ENCODE assay signal across 21 mouse cellular contexts in the genomic region with DNA sequence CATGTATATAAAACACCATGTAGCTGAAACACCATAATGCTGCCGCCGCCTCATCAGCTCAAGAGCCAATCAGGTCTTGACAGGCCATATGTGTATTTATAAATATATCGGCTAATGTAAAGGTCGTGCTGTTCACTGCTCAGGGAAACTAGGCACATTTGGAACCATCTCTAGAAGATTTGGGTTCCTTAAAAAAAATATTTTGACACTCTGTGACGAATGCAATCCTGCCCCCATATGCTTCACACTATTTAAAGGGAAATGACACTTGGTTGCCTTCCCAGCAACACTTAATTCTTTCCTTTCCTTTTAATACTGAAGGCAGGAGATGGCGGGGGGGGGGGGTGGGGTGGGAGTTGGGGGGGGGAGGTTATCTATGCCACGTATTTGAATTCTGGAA.
A peak's percentile ranks its signal among the peaks of the same experiment; 100 is the strongest.
DNase-seq lines count a peak whose midpoint lies in the region; ATAC-seq and TF ChIP-seq lines count a peak whose summit lies in the region.
"Had no signal": no experiment of that assay in that cellular context is flagged by ENCODE, and none has a peak within 500 bp of the region (broad histone marks: within the 10 kb centered on the region; RNA-seq: fewer than 3 reads in every experiment).

No protein-coding gene starts in this region.

- H3K27ac ChIP-seq in forebrain, embryonic 14.5 days (ENCODE audit: low read depth, low read length) = no peak overlapping the region
- no peak overlapping the region for H3K27ac ChIP-seq in forebrain, embryonic 10.5 days
- no peak overlapping the region for H3K27ac ChIP-seq in forebrain, embryonic 16.5 days (ENCODE audit: low read length)
- no peak overlapping the region for H3K27ac ChIP-seq in forebrain, embryonic 12.5 days
- H3K27ac ChIP-seq in stomach, embryonic 14.5 days (ENCODE audit: low read length) = no peak overlapping the region
- no peak overlapping the region for H3K27ac ChIP-seq in stomach, postnatal 0 days (replicated peaks)
- H3K27ac ChIP-seq in stomach, embryonic 16.5 days (ENCODE audit: low read length) = no peak overlapping the region
- H3K27ac ChIP-seq: embryonic facial prominence, embryonic 13.5 days; embryonic facial prominence, embryonic 15.5 days had no signal

- ATAC-seq in forebrain, embryonic 14.5 days = peak; percentile 47; the same call in 1 of the 2 replicates
- ATAC-seq in forebrain, embryonic 16.5 days = peak; percentile 41
- ATAC-seq in forebrain, embryonic 12.5 days (ENCODE audit: low FRiP score) = no peak
- ATAC-seq in stomach, embryonic 14.5 days (ENCODE audit: insufficient number of reproducible peaks, insufficient read depth, low FRiP score, low read depth) = 0 out of 2 replicates have a peak, but pooled peaks have one; percentile 4
- ATAC-seq in stomach, postnatal 0 days (ENCODE audit: low FRiP score, low TSS enrichment) = no peak
- ATAC-seq in stomach, embryonic 16.5 days (ENCODE audit: insufficient read depth, low FRiP score) = no peak

- DNase-seq in forebrain, embryonic 14.5 days (ENCODE audit: low spot score) = peak; percentile 88
- no peak for DNase-seq in forebrain, embryonic 10.5 days (ENCODE audit: extremely low spot score, low spot score)
- DNase-seq in stomach, postnatal 0 days (ENCODE audit: low spot score) = no peak
- no peak for DNase-seq in adrenal gland, postnatal 10 days
- DNase-seq: adrenal gland, adult 2 months; adrenal gland, postnatal 14 days; adrenal gland, postnatal 36 days; cerebellum, adult 11 months; cerebellum, adult 18-20 months; cerebellum, adult 8-10 months; cerebellum, adult 9-11 months; cerebellum, postnatal 14 days; cerebellum, postnatal 36 days; embryo, embryonic 11 days had no signal

- no peak overlapping the region for H3K4me3 ChIP-seq in forebrain, embryonic 14.5 days (ENCODE audit: low read depth, low read length)
- H3K4me3 ChIP-seq in forebrain, embryonic 10.5 days = no peak overlapping the region
- no peak overlapping the region for H3K4me3 ChIP-seq in forebrain, embryonic 16.5 days (replicated peaks; ENCODE audit: low read length)
- H3K4me3 ChIP-seq in forebrain, embryonic 12.5 days (replicated peaks) = no peak overlapping the region
- no peak overlapping the region for H3K4me3 ChIP-seq in stomach, embryonic 14.5 days (ENCODE audit: low read depth, low read length)
- H3K4me3 ChIP-seq in stomach, postnatal 0 days (ENCODE audit: low read depth, low read length) = no peak overlapping the region
- H3K4me3 ChIP-seq in stomach, embryonic 16.5 days (replicated peaks; ENCODE audit: low read length) = no peak overlapping the region
- H3K4me3 ChIP-seq: embryonic facial prominence, embryonic 13.5 days; embryonic facial prominence, embryonic 15.5 days; erythroblast, embryonic 14.5 days had no signal

- no peaks in the 10 kb centered on the region for H3K9me3 ChIP-seq in forebrain, embryonic 14.5 days (replicated peaks; ENCODE audit: control insufficient read depth, low read length)
- H3K9me3 ChIP-seq in forebrain, embryonic 10.5 days = no peaks in the 10 kb centered on the region
- H3K9me3 ChIP-seq in forebrain, embryonic 16.5 days (ENCODE audit: control insufficient read depth, low read length) = no peaks in the 10 kb centered on the region
- no peaks in the 10 kb centered on the region for H3K9me3 ChIP-seq in forebrain, embryonic 12.5 days
- no peaks in the 10 kb centered on the region for H3K9me3 ChIP-seq in stomach, embryonic 14.5 days (ENCODE audit: control insufficient read depth, low read depth, low read length)
- no peaks in the 10 kb centered on the region for H3K9me3 ChIP-seq in stomach, postnatal 0 days (ENCODE audit: control insufficient read depth, low read length)
- H3K9me3 ChIP-seq in stomach, embryonic 16.5 days (replicated peaks; ENCODE audit: control insufficient read depth, low read length) = no peaks in the 10 kb centered on the region
- H3K9me3 ChIP-seq: embryonic facial prominence, embryonic 13.5 days; embryonic facial prominence, embryonic 15.5 days had no signal

- no peak overlapping the region for H3K4me2 ChIP-seq in forebrain, embryonic 14.5 days (ENCODE audit: low read length)
- no peak overlapping the region for H3K4me2 ChIP-seq in forebrain, embryonic 16.5 days (ENCODE audit: low read length)
- H3K4me2 ChIP-seq in forebrain, embryonic 12.5 days = no peak overlapping the region
- H3K4me2 ChIP-seq in stomach, embryonic 14.5 days (replicated peaks; ENCODE audit: low read depth, low read length) = no peak overlapping the region
- no peak overlapping the region for H3K4me2 ChIP-seq in stomach, postnatal 0 days (replicated peaks; ENCODE audit: low read depth)
- peak overlapping the region; percentile 11; the same call in 1 of the 2 replicates for H3K4me2 ChIP-seq in stomach, embryonic 16.5 days (ENCODE audit: low read depth, low read length)
- H3K4me2 ChIP-seq: embryonic facial prominence, embryonic 13.5 days; embryonic facial prominence, embryonic 15.5 days had no signal

- no peak for TF ChIP-seq EP300 in stomach, postnatal 0 days (optimal IDR thresholded peaks at IDR 0.05)

- H3K27me3 ChIP-seq in forebrain, embryonic 14.5 days (replicated peaks; ENCODE audit: control insufficient read depth, insufficient read depth, low read length) = no peaks in the 10 kb centered on the region
- peaks cover 23% of the 10 kb centered on the region for H3K27me3 ChIP-seq in forebrain, embryonic 10.5 days (ENCODE audit: poor library complexity, severe bottlenecking)
- H3K27me3 ChIP-seq in forebrain, embryonic 16.5 days (replicated peaks; ENCODE audit: control insufficient read depth, insufficient read depth, low read length) = peaks cover 6% of the 10 kb centered on the region
- peaks cover 18% of the 10 kb centered on the region; the same call in 1 of the 2 replicates for H3K27me3 ChIP-seq in forebrain, embryonic 12.5 days
- no peaks in the 10 kb centered on the region for H3K27me3 ChIP-seq in stomach, embryonic 14.5 days (ENCODE audit: control insufficient read depth, insufficient read depth, low read length)
- H3K27me3 ChIP-seq in stomach, postnatal 0 days (ENCODE audit: control insufficient read depth, insufficient read depth, low read length) = no peaks in the 10 kb centered on the region
- H3K27me3 ChIP-seq in stomach, embryonic 16.5 days (ENCODE audit: control insufficient read depth, insufficient read depth, low read length) = no peaks in the 10 kb centered on the region
- H3K27me3 ChIP-seq: embryonic facial prominence, embryonic 13.5 days; embryonic facial prominence, embryonic 15.5 days had no signal

- peaks cover 23% of the 10 kb centered on the region for H3K4me1 ChIP-seq in forebrain, embryonic 14.5 days (ENCODE audit: control insufficient read depth, insufficient read depth, low read length)
- peaks cover 24% of the 10 kb centered on the region for H3K4me1 ChIP-seq in forebrain, embryonic 10.5 days
- peaks cover 17% of the 10 kb centered on the region for H3K4me1 ChIP-seq in forebrain, embryonic 16.5 days (replicated peaks; ENCODE audit: control insufficient read depth, insufficient read depth, low read length)
- H3K4me1 ChIP-seq in forebrain, embryonic 12.5 days = peaks cover 16% of the 10 kb centered on the region
- peaks cover 3% of the 10 kb centered on the region; the same call in 1 of the 2 replicates for H3K4me1 ChIP-seq in stomach, embryonic 14.5 days (ENCODE audit: control insufficient read depth, insufficient read depth, low read length)
- H3K4me1 ChIP-seq in stomach, postnatal 0 days (replicated peaks; ENCODE audit: control insufficient read depth, insufficient read depth) = no peaks in the 10 kb centered on the region
- H3K4me1 ChIP-seq in stomach, embryonic 16.5 days (ENCODE audit: control insufficient read depth, insufficient read depth, low read length) = 0 out of 2 replicates have a peak, but pooled peaks cover 4% of the 10 kb centered on the region

- TF ChIP-seq CTCF in stomach, postnatal 0 days (IDR thresholded peaks at IDR 0.05; ENCODE audit: low read depth) = no peak

- WGBS in forebrain, embryonic 14.5 days = 45% methylated on average over 7 of the region's 7 CpGs
- WGBS in forebrain, embryonic 10.5 days = 86% methylated on average over 7 of the region's 7 CpGs
- 40% methylated on average over 6 of the region's 7 CpGs for WGBS in forebrain, embryonic 16.5 days
- 61% methylated on average over 7 of the region's 7 CpGs for WGBS in forebrain, embryonic 12.5 days
- 36% methylated on average over 7 of the region's 7 CpGs for WGBS in stomach, embryonic 14.5 days
- WGBS in stomach, postnatal 0 days = 44% methylated on average over 7 of the region's 7 CpGs
- WGBS in stomach, embryonic 16.5 days = 54% methylated on average over 7 of the region's 7 CpGs

- no peaks in the 10 kb centered on the region for H3K36me3 ChIP-seq in forebrain, embryonic 14.5 days (ENCODE audit: control insufficient read depth, insufficient read depth, low read length)
- no peaks in the 10 kb centered on the region for H3K36me3 ChIP-seq in forebrain, embryonic 10.5 days (replicated peaks)
- H3K36me3 ChIP-seq in forebrain, embryonic 16.5 days (ENCODE audit: control insufficient read depth, insufficient read depth) = no peaks in the 10 kb centered on the region
- H3K36me3 ChIP-seq in forebrain, embryonic 12.5 days (replicated peaks) = no peaks in the 10 kb centered on the region
- no peaks in the 10 kb centered on the region for H3K36me3 ChIP-seq in stomach, embryonic 14.5 days (ENCODE audit: control insufficient read depth, insufficient read depth, low read length)
- no peaks in the 10 kb centered on the region for H3K36me3 ChIP-seq in stomach, postnatal 0 days (ENCODE audit: control insufficient read depth, insufficient read depth, low read length)
- no peaks in the 10 kb centered on the region for H3K36me3 ChIP-seq in stomach, embryonic 16.5 days (ENCODE audit: control insufficient read depth, insufficient read depth, low read length)
- H3K36me3 ChIP-seq: embryonic facial prominence, embryonic 13.5 days; embryonic facial prominence, embryonic 15.5 days had no signal

- H3K9ac ChIP-seq in forebrain, embryonic 14.5 days (ENCODE audit: low read length) = no peak overlapping the region
- H3K9ac ChIP-seq in forebrain, embryonic 16.5 days (replicated peaks; ENCODE audit: low read depth, low read length) = no peak overlapping the region
- H3K9ac ChIP-seq in forebrain, embryonic 12.5 days = no peak overlapping the region
- no peak overlapping the region for H3K9ac ChIP-seq in stomach, embryonic 14.5 days (replicated peaks; ENCODE audit: low read depth, low read length)
- H3K9ac ChIP-seq in stomach, postnatal 0 days (ENCODE audit: low read length) = no peak overlapping the region
- no peak overlapping the region for H3K9ac ChIP-seq in stomach, embryonic 16.5 days (ENCODE audit: low read length)
- H3K9ac ChIP-seq: embryonic facial prominence, embryonic 13.5 days; embryonic facial prominence, embryonic 15.5 days had no signal

Comparison
In these comparisons a context has a peak if more than half of its experiments do, and no peak if none do; other contexts are left out.
1. ATAC-seq: peak in forebrain, embryonic 14.5 days (single experiment), forebrain, embryonic 16.5 days (single experiment) and stomach, embryonic 14.5 days (single experiment); none in forebrain, embryonic 12.5 days (single experiment), stomach, postnatal 0 days (single experiment) and stomach, embryonic 16.5 days (single experiment).